Mouse (Mus musculus): Measurements from ENCODE around the gene Etv3.

GRCm38 (mm10) chr3:87498266-87498665 lies 26.9 kb upstream of the Etv3 start:
- TF ChIP-seq KAT2A (conservative IDR thresholded peaks at IDR 0.05; ENCODE audit: low read depth, low read length) (no peak), POLR2A (IDR thresholded peaks at IDR 0.05; ENCODE audit: control insufficient read depth in 1 of 2, insufficient read depth in 1 of 2, low read depth in 1 of 2, low read length in 2 of 2, poor library complexity in 1 of 2) (no peak), SIN3A (IDR thresholded peaks at IDR 0.05; ENCODE audit: low read length) (no peak), EP300 (IDR thresholded peaks at IDR 0.05; ENCODE audit: low read depth in 1 of 2, low read length in 2 of 2) (no peak), CHD1 (IDR thresholded peaks at IDR 0.05; ENCODE audit: low read depth, low read length) (no peak), NRF1 (IDR thresholded peaks at IDR 0.05; ENCODE audit: insufficient read depth, low read depth, low read length, poor library complexity, severe bottlenecking) (no peak), HCFC1 (IDR thresholded peaks at IDR 0.05; ENCODE audit: low read depth, low read length) (no peak), CTCF (IDR thresholded peaks at IDR 0.05 in 2 of 3, conservative IDR thresholded peaks at IDR 0.05 in 1 of 3; ENCODE audit: control insufficient read depth in 1 of 3, insufficient read depth in 1 of 3, low read depth in 2 of 3, low read length in 3 of 3, poor library complexity in 1 of 3, severe bottlenecking in 1 of 3) (no peak), CHD2 (IDR thresholded peaks at IDR 0.05; ENCODE audit: low read length) (no peak)
